Mouse (Mus musculus) hindbrain, embryonic 12.5 days (tissue): ENCODE results near the gene Vamp2. TPM values are rescaled to one million over a fixed set of nuclear protein-coding genes. Genes with fewer than 3 reads are reported as not detected.

Experiments
- ATAC-seq: fragments of 200-750 bp; cut with Nextera tagmentation; 2 replicates; pipeline ENCODE4 v1.8.0; 2017; ENCODE audit warnings: moderate TSS enrichment; ENCODE audit not compliant: low FRiP score
- H3K27ac ChIP-seq: fragments of 300-500 bp; sonication (generic); 2 replicates; pipeline ENCODE4 v1.5.1; 2016; ENCODE audit warnings: mild to moderate bottlenecking
- H3K27me3 ChIP-seq: fragments of 300-500 bp; sonication (generic); 2 replicates; pipeline ENCODE4 v1.6.1; 2016; ENCODE audit warnings: mild to moderate bottlenecking
- H3K36me3 ChIP-seq: fragments of 300-500 bp; sonication (generic); 2 replicates; pipeline ENCODE4 v1.6.1; 2016; ENCODE audit warnings: mild to moderate bottlenecking
- H3K4me1 ChIP-seq: fragments of 300-500 bp; sonication (generic); 2 replicates; pipeline ENCODE4 v1.6.1; 2016
- H3K4me2 ChIP-seq: fragments of 300-500 bp; sonication (generic); replicated peaks from 2 replicates; pipeline ENCODE4 v1.6.1; 2016; ENCODE audit warnings: mild to moderate bottlenecking
- H3K4me3 ChIP-seq: fragments of 300-500 bp; sonication (generic); 2 replicates; pipeline ENCODE4 v1.5.1; 2016; ENCODE audit warnings: mild to moderate bottlenecking
- H3K9ac ChIP-seq: fragments of 300-500 bp; sonication (generic); 2 replicates; pipeline ENCODE4 v1.6.1; 2016; ENCODE audit warnings: mild to moderate bottlenecking, moderate library complexity
- H3K9me3 ChIP-seq: fragments of 300-500 bp; sonication (generic); replicated peaks from 2 replicates; pipeline ENCODE4 v1.6.1; 2016; ENCODE audit warnings: mild to moderate bottlenecking
- WGBS: fragments of 180-500 bp; shearing (Covaris S2); methylation state at CpG from one replicate; pipeline ENCODE4 v1.1.7; 2016; 5-methylcytosine and 5-hydroxymethylcytosine counted together
- polyA plus RNA-seq: library from polyadenylated mRNA; unstranded; fragments of >200 nt; fragmentation: Nextera tagmentation; extraction: Ambion mirVana; gene quantifications from 2 replicates; pipeline ENCODE4 v1.2.1, GENCODE M21; 2016

The Vamp2 gene
- polyA plus RNA-seq, 1 experiment from 2014 or later = 140 TPM

- no peak for ATAC-seq
- peaks cover 27% of the 10 kb centered on the region for H3K36me3 ChIP-seq
- WGBS = 21% methylated on average over 8 of the region's 8 CpGs
- H3K27ac ChIP-seq = peak overlapping the region; percentile 82
- H3K9ac ChIP-seq = 0 out of 2 replicates have a peak overlapping the region, but pooled peaks have one; percentile 76
- H3K4me3 ChIP-seq = peak overlapping the region; percentile 51
- no peaks in the 10 kb centered on the region for H3K9me3 ChIP-seq
- no peaks in the 10 kb centered on the region for H3K27me3 ChIP-seq
- H3K4me1 ChIP-seq = peaks cover 58% of the 10 kb centered on the region
- H3K4me2 ChIP-seq = peak overlapping the region; percentile 93
Observed at GRCm38 (mm10) chr11:69098039-69098761, 9.9 kb downstream of the Vamp2 start.

- Histone ChIP-seq H3K4me1 (peaks cover 58% of the 10 kb centered on the region), H3K27ac (peak overlapping the region; percentile 82), H3K4me3 (peak overlapping the region; percentile 51), H3K27me3 (no peaks in the 10 kb centered on the region), H3K4me2 (peak overlapping the region; percentile 93), H3K9ac (peak overlapping the region; percentile 76), H3K9me3 (no peaks in the 10 kb centered on the region), H3K36me3 (peaks cover 32% of the 10 kb centered on the region)
- WGBS = under 1% methylated on average over 19 of the region's 19 CpGs
- peak; percentile 20 for ATAC-seq
Observed at GRCm38 (mm10) chr11:69098762-69099091, 10.4 kb downstream of the Vamp2 start.

GRCm38 (mm10) chr11:69099177-69099914 is 11.1 kb downstream of the Vamp2 start:
- peak overlapping the region; percentile 76 for H3K9ac ChIP-seq
- peak overlapping the region; percentile 82 for H3K27ac ChIP-seq
- peak overlapping the region; percentile 93 for H3K4me2 ChIP-seq
- no peak for ATAC-seq
- peak overlapping the region; percentile 51 for H3K4me3 ChIP-seq
- WGBS = 1% methylated on average over 22 of the region's 22 CpGs
- H3K36me3 ChIP-seq = peaks cover 38% of the 10 kb centered on the region
- H3K4me1 ChIP-seq = peaks cover 56% of the 10 kb centered on the region
- no peaks in the 10 kb centered on the region for H3K27me3 ChIP-seq
- no peaks in the 10 kb centered on the region for H3K9me3 ChIP-seq

- under 1% methylated on average over 23 of the region's 23 CpGs for WGBS
- Histone ChIP-seq H3K9me3 (no peaks in the 10 kb centered on the region), H3K36me3 (peaks cover 44% of the 10 kb centered on the region), H3K27ac (peak overlapping the region; percentile 82), H3K4me1 (peaks cover 53% of the 10 kb centered on the region), H3K27me3 (no peaks in the 10 kb centered on the region), H3K4me2 (peak overlapping the region; percentile 93), H3K4me3 (peak overlapping the region; percentile 51), H3K9ac (peak overlapping the region; percentile 76)
- ATAC-seq = peak; percentile 24; the same call in 1 of the 2 replicates
Observed at GRCm38 (mm10) chr11:69099915-69100345, 11.6 kb downstream of the Vamp2 start.

GRCm38 (mm10) chr11:69100639-69101360 is 12.5 kb downstream of the Vamp2 start:
- Histone ChIP-seq H3K36me3 (peaks cover 53% of the 10 kb centered on the region), H3K9ac (peak overlapping the region; percentile 76), H3K9me3 (no peaks in the 10 kb centered on the region), H3K4me1 (peaks cover 47% of the 10 kb centered on the region), H3K4me2 (peak overlapping the region; percentile 93), H3K4me3 (peak overlapping the region; percentile 51), H3K27ac (peak overlapping the region; percentile 82; the same call in 1 of the 2 replicates), H3K27me3 (no peaks in the 10 kb centered on the region)
- no peak for ATAC-seq
- 92% methylated on average over 20 of the region's 20 CpGs for WGBS

- Histone ChIP-seq H3K27me3 (no peaks in the 10 kb centered on the region), H3K9ac (no peak overlapping the region), H3K27ac (no peak overlapping the region), H3K4me3 (no peak overlapping the region), H3K9me3 (no peaks in the 10 kb centered on the region), H3K36me3 (peaks cover 62% of the 10 kb centered on the region), H3K4me1 (peaks cover 38% of the 10 kb centered on the region), H3K4me2 (no peak overlapping the region)
- WGBS = 92% methylated on average over 21 of the region's 21 CpGs
- no peak for ATAC-seq
Observed at GRCm38 (mm10) chr11:69101604-69102402, 13.5 kb downstream of the Vamp2 start.

GRCm38 (mm10) chr11:69102403-69102725 is 14.1 kb downstream of the Vamp2 start:
- Histone ChIP-seq H3K27ac (no peak overlapping the region), H3K4me2 (no peak overlapping the region), H3K4me3 (no peak overlapping the region), H3K9ac (no peak overlapping the region), H3K4me1 (peaks cover 33% of the 10 kb centered on the region), H3K27me3 (no peaks in the 10 kb centered on the region), H3K9me3 (no peaks in the 10 kb centered on the region), H3K36me3 (peaks cover 67% of the 10 kb centered on the region)
- WGBS = 96% methylated on average over 7 of the region's 7 CpGs
- ATAC-seq = no peak

GRCm38 (mm10) chr11:69103121-69103520 is 14.8 kb downstream of the Vamp2 start:
- WGBS = 89% methylated on average over 14 of the region's 14 CpGs
- H3K4me1 ChIP-seq = peaks cover 25% of the 10 kb centered on the region
- H3K4me2 ChIP-seq = no peak overlapping the region
- H3K27ac ChIP-seq = no peak overlapping the region
- no peak overlapping the region for H3K9ac ChIP-seq
- no peaks in the 10 kb centered on the region for H3K27me3 ChIP-seq
- H3K9me3 ChIP-seq = no peaks in the 10 kb centered on the region
- ATAC-seq = no peak
- H3K4me3 ChIP-seq = no peak overlapping the region
- peaks cover 75% of the 10 kb centered on the region for H3K36me3 ChIP-seq

GRCm38 (mm10) chr11:69103531-69104435 is 15.5 kb downstream of the Vamp2 start:
- Histone ChIP-seq H3K36me3 (peaks cover 81% of the 10 kb centered on the region), H3K4me2 (no peak overlapping the region), H3K27me3 (no peaks in the 10 kb centered on the region), H3K27ac (no peak overlapping the region), H3K9ac (no peak overlapping the region), H3K9me3 (no peaks in the 10 kb centered on the region), H3K4me1 (peaks cover 19% of the 10 kb centered on the region), H3K4me3 (no peak overlapping the region)
- ATAC-seq = no peak
- WGBS = 94% methylated on average over 15 of the region's 15 CpGs

GRCm38 (mm10) chr11:69104487-69104886 is 16.2 kb downstream of the Vamp2 start:
- Histone ChIP-seq H3K4me3 (no peak overlapping the region), H3K9me3 (no peaks in the 10 kb centered on the region), H3K27me3 (no peaks in the 10 kb centered on the region), H3K36me3 (peaks cover 88% of the 10 kb centered on the region), H3K4me1 (peaks cover 13% of the 10 kb centered on the region), H3K27ac (no peak overlapping the region), H3K9ac (no peak overlapping the region), H3K4me2 (no peak overlapping the region)
- 88% methylated on average over 14 of the region's 14 CpGs for WGBS
- ATAC-seq = no peak

GRCm38 (mm10) chr11:69105227-69105626 is 16.9 kb downstream of the Vamp2 start:
- Histone ChIP-seq H3K4me2 (no peak overlapping the region), H3K27ac (no peak overlapping the region), H3K9ac (no peak overlapping the region), H3K4me3 (no peak overlapping the region), H3K9me3 (no peaks in the 10 kb centered on the region), H3K27me3 (no peaks in the 10 kb centered on the region), H3K36me3 (peaks cover 90% of the 10 kb centered on the region), H3K4me1 (peaks cover 6% of the 10 kb centered on the region)
- ATAC-seq = no peak
- 94% methylated on average over 6 of the region's 6 CpGs for WGBS
